Mouse (Mus musculus) brain, embryonic 14.5 days (tissue): ENCODE data around the gene Itga8.

Source experiments
- CTCF ChIP-seq: fragments of 200-500 bp; IDR thresholded peaks from 2 replicates; pipeline ENCODE4 v1.5.1; 2012; ENCODE audit warnings: inconsistent platforms, mild to moderate bottlenecking, moderate library complexity, borderline replicate concordance; ENCODE audit not compliant: insufficient read depth, insufficient read length; ENCODE audit errors: extremely low read depth
- POLR2A ChIP-seq: fragments of 200-500 bp; IDR thresholded peaks from 2 replicates; pipeline ENCODE4 v1.6.1; 2012; ENCODE audit warnings: mild to moderate bottlenecking, inconsistent platforms, borderline replicate concordance; ENCODE audit not compliant: poor library complexity, insufficient read depth, insufficient read length, severe bottlenecking; ENCODE audit errors: extremely low read depth

DNA sequence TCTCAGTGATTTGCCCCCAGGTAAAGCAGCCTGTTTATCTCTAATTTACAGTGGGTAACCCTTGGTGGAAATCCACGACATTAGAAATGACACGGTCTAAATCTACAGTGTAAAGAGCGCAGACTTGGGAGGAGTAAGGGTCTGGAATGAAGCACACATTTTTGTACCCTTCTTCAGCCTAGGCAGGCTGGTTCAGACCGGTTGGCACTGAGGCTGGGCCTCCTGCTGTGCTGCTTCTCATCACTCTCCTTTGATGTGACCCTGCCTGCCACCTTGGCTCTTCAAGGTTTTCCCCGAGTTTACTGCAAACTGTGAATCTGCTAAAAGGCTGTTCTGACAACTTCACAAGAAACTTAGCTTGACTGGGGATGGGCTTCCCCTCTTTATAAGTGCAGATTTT lies 95.8 kb downstream of the Itga8 start:
- TF ChIP-seq POLR2A: no peak
- TF ChIP-seq CTCF: no peak
